Mouse (Mus musculus) midbrain, embryonic 10.5 days (tissue): ENCODE measurements around the gene Rybp. TPM values are rescaled to one million over a fixed set of nuclear protein-coding genes. Genes with fewer than 3 reads are reported as not detected.

Experiments
- DNase-seq: peaks from one replicate; pipeline ENCODE4 v3.0.0-alpha.2; 2017; ENCODE audit warnings: low spot score
- H3K27ac ChIP-seq: fragments of 300-500 bp; sonication (generic); replicated peaks from 2 replicates; pipeline ENCODE4 v1.5.1; 2016; ENCODE audit warnings: mild to moderate bottlenecking
- H3K27me3 ChIP-seq: fragments of 300-500 bp; sonication (generic); 2 replicates; pipeline ENCODE4 v1.6.1; 2016; ENCODE audit warnings: low read depth, mild to moderate bottlenecking; ENCODE audit not compliant: poor library complexity, severe bottlenecking
- H3K36me3 ChIP-seq: fragments of 300-500 bp; sonication (generic); 2 replicates; pipeline ENCODE4 v1.6.1; 2016; ENCODE audit warnings: mild to moderate bottlenecking, moderate library complexity
- H3K4me1 ChIP-seq: fragments of 300-500 bp; sonication (generic); 2 replicates; pipeline ENCODE4 v1.6.1; 2016
- H3K4me3 ChIP-seq: fragments of 300-500 bp; sonication (generic); 2 replicates; pipeline ENCODE4 v1.5.1; 2016; ENCODE audit warnings: mild to moderate bottlenecking, moderate library complexity
- H3K9me3 ChIP-seq: fragments of 300-500 bp; sonication (generic); replicated peaks from 2 replicates; pipeline ENCODE4 v1.6.1; 2016; ENCODE audit warnings: mild to moderate bottlenecking
- WGBS: fragments of 180-500 bp; shearing (Covaris S2); methylation state at CpG from one replicate; pipeline ENCODE4 v1.1.7; 2016; 5-methylcytosine and 5-hydroxymethylcytosine counted together
- polyA plus RNA-seq: library from polyadenylated mRNA; unstranded; fragments of >200 nt; fragmentation: Nextera tagmentation; extraction: Ambion mirVana; gene quantifications from 2 replicates; pipeline ENCODE4 v1.2.1, GENCODE M21; 2016

The Rybp gene
- polyA plus RNA-seq, 1 experiment from 2014 or later, result 11.2 TPM

- Histone ChIP-seq H3K27me3 (no peaks in the 10 kb centered on the region), H3K9me3 (no peaks in the 10 kb centered on the region), H3K27ac (no peak overlapping the region), H3K4me1 (peaks cover 18% of the 10 kb centered on the region), H3K36me3 (peaks cover 10% of the 10 kb centered on the region), H3K4me3 (no peak overlapping the region)
- WGBS, result 76% methylated on average over 3 of the region's 3 CpGs
- no peak for DNase-seq
These were observed 53.8 kb downstream of the Rybp start for GRCm38 (mm10) chr6:100233522-100233921.

GRCm38 (mm10) chr6:100233061-100233460 lies 54.2 kb downstream of the Rybp start:
- no peaks in the 10 kb centered on the region for H3K9me3 ChIP-seq
- H3K4me1 ChIP-seq, result peaks cover 18% of the 10 kb centered on the region
- 66% methylated on average over 4 of the region's 4 CpGs for WGBS
- DNase-seq, result no peak
- H3K27me3 ChIP-seq, result no peaks in the 10 kb centered on the region
- H3K4me3 ChIP-seq, result no peak overlapping the region
- no peak overlapping the region for H3K27ac ChIP-seq
- peaks cover 10% of the 10 kb centered on the region for H3K36me3 ChIP-seq

- WGBS, result 83% methylated on average over 2 of the region's 2 CpGs
- H3K27ac ChIP-seq, result no peak overlapping the region
- DNase-seq, result no peak
These were observed 61.1 kb downstream of the Rybp start for GRCm38 (mm10) chr6:100226204-100226603.

GRCm38 (mm10) chr6:100223932-100224331 lies 63.4 kb downstream of the Rybp start:
- WGBS, result 87% methylated on average over 6 of the region's 6 CpGs

More at GRCm38 (mm10) chr6:100226204-100226603, 61.1 kb downstream of the Rybp start:
- H3K9me3 ChIP-seq, result no peaks in the 10 kb centered on the region
- peaks cover 9% of the 10 kb centered on the region; the same call in 1 of the 2 replicates for H3K4me1 ChIP-seq
- peaks cover 4% of the 10 kb centered on the region; the same call in 1 of the 2 replicates for H3K27me3 ChIP-seq
- H3K36me3 ChIP-seq, result no peaks in the 10 kb centered on the region
- no peak overlapping the region for H3K4me3 ChIP-seq

GRCm38 (mm10) chr6:100223435-100223834 lies 63.9 kb downstream of the Rybp start:
- DNase-seq, result no peak
- Histone ChIP-seq H3K9me3 (no peaks in the 10 kb centered on the region), H3K4me3 (no peak overlapping the region), H3K27me3 (peaks cover 19% of the 10 kb centered on the region; the same call in 1 of the 2 replicates), H3K36me3 (no peaks in the 10 kb centered on the region), H3K4me1 (peaks cover 23% of the 10 kb centered on the region), H3K27ac (no peak overlapping the region)
- WGBS, result 89% methylated on average over 10 of the region's 10 CpGs

More at GRCm38 (mm10) chr6:100223932-100224331, 63.4 kb downstream of the Rybp start:
- Histone ChIP-seq H3K4me3 (no peak overlapping the region), H3K4me1 (peaks cover 18% of the 10 kb centered on the region), H3K27me3 (peaks cover 17% of the 10 kb centered on the region; the same call in 1 of the 2 replicates), H3K9me3 (no peaks in the 10 kb centered on the region), H3K36me3 (no peaks in the 10 kb centered on the region), H3K27ac (no peak overlapping the region)
- DNase-seq, result no peak

GRCm38 (mm10) chr6:100222927-100223326 lies 64.4 kb downstream of the Rybp start:
- Histone ChIP-seq H3K4me3 (no peak overlapping the region), H3K36me3 (no peaks in the 10 kb centered on the region), H3K27me3 (peaks cover 20% of the 10 kb centered on the region; the same call in 1 of the 2 replicates), H3K4me1 (peaks cover 26% of the 10 kb centered on the region), H3K27ac (no peak overlapping the region), H3K9me3 (no peaks in the 10 kb centered on the region)
- WGBS, result 87% methylated on average over 5 of the region's 5 CpGs
- no peak for DNase-seq

- peaks cover 31% of the 10 kb centered on the region for H3K27me3 ChIP-seq
- H3K27ac ChIP-seq, result no peak overlapping the region
- no peak overlapping the region for H3K4me3 ChIP-seq
- peaks cover 25% of the 10 kb centered on the region for H3K4me1 ChIP-seq
- no peaks in the 10 kb centered on the region for H3K36me3 ChIP-seq
- 88% methylated on average over 4 of the region's 4 CpGs for WGBS
- no peak for DNase-seq
- H3K9me3 ChIP-seq, result no peaks in the 10 kb centered on the region
These were observed 65.5 kb downstream of the Rybp start for GRCm38 (mm10) chr6:100221803-100222202.

GRCm38 (mm10) chr6:100220917-100221560 lies 66.2 kb downstream of the Rybp start:
- H3K36me3 ChIP-seq, result no peaks in the 10 kb centered on the region
- H3K9me3 ChIP-seq, result no peaks in the 10 kb centered on the region
- peak; percentile 9 for DNase-seq
- no peak overlapping the region for H3K27ac ChIP-seq
- H3K4me3 ChIP-seq, result no peak overlapping the region
- 83% methylated on average over 14 of the region's 14 CpGs for WGBS
- peaks cover 39% of the 10 kb centered on the region for H3K27me3 ChIP-seq
- peaks cover 28% of the 10 kb centered on the region for H3K4me1 ChIP-seq

GRCm38 (mm10) chr6:100219971-100220370 lies 67.3 kb downstream of the Rybp start:
- Histone ChIP-seq H3K9me3 (no peaks in the 10 kb centered on the region), H3K36me3 (no peaks in the 10 kb centered on the region), H3K4me3 (no peak overlapping the region), H3K27me3 (peaks cover 49% of the 10 kb centered on the region), H3K4me1 (peaks cover 39% of the 10 kb centered on the region), H3K27ac (no peak overlapping the region)
- no peak for DNase-seq
- WGBS, result 76% methylated on average over 3 of the region's 3 CpGs

GRCm38 (mm10) chr6:100218541-100219341 lies 68.5 kb downstream of the Rybp start:
- peaks cover 49% of the 10 kb centered on the region for H3K4me1 ChIP-seq
- 49% methylated on average over 13 of the region's 13 CpGs for WGBS

GRCm38 (mm10) chr6:100217507-100217906 lies 69.8 kb downstream of the Rybp start:
- no peak overlapping the region for H3K4me3 ChIP-seq
- no peaks in the 10 kb centered on the region for H3K36me3 ChIP-seq
- H3K27ac ChIP-seq, result no peak overlapping the region
- DNase-seq, result peak; percentile 11
- 92% methylated on average over 8 of the region's 8 CpGs for WGBS
- H3K9me3 ChIP-seq, result no peaks in the 10 kb centered on the region
- peaks cover 61% of the 10 kb centered on the region for H3K4me1 ChIP-seq
- peaks cover 74% of the 10 kb centered on the region for H3K27me3 ChIP-seq

More at GRCm38 (mm10) chr6:100218541-100219341, 68.5 kb downstream of the Rybp start:
- no peaks in the 10 kb centered on the region for H3K9me3 ChIP-seq
- H3K4me3 ChIP-seq, result peak overlapping the region; percentile 18; the same call in 1 of the 2 replicates
- peak overlapping the region; percentile 61 for H3K27ac ChIP-seq
- DNase-seq, result peak; percentile 76
- peaks cover 62% of the 10 kb centered on the region for H3K27me3 ChIP-seq
- no peaks in the 10 kb centered on the region for H3K36me3 ChIP-seq

GRCm38 (mm10) chr6:100216945-100217344 lies 70.3 kb downstream of the Rybp start:
- H3K4me3 ChIP-seq, result no peak overlapping the region
- peaks cover 80% of the 10 kb centered on the region for H3K27me3 ChIP-seq
- peaks cover 65% of the 10 kb centered on the region for H3K4me1 ChIP-seq
- H3K36me3 ChIP-seq, result no peaks in the 10 kb centered on the region
- DNase-seq, result peak; percentile 8
- no peak overlapping the region for H3K27ac ChIP-seq
- WGBS, result 88% methylated on average over 5 of the region's 5 CpGs
- no peaks in the 10 kb centered on the region for H3K9me3 ChIP-seq

- H3K27me3 ChIP-seq, result peaks cover 85% of the 10 kb centered on the region
- 81% methylated on average over 6 of the region's 6 CpGs for WGBS
- no peaks in the 10 kb centered on the region for H3K36me3 ChIP-seq
- peak; percentile 10 for DNase-seq
- H3K27ac ChIP-seq, result no peak overlapping the region
- H3K4me3 ChIP-seq, result no peak overlapping the region
- peaks cover 65% of the 10 kb centered on the region for H3K4me1 ChIP-seq
- H3K9me3 ChIP-seq, result no peaks in the 10 kb centered on the region
These were observed 71.5 kb downstream of the Rybp start for GRCm38 (mm10) chr6:100215809-100216208.
